Mouse (Mus musculus): ENCODE results near the gene Fbxo2.

DNA sequence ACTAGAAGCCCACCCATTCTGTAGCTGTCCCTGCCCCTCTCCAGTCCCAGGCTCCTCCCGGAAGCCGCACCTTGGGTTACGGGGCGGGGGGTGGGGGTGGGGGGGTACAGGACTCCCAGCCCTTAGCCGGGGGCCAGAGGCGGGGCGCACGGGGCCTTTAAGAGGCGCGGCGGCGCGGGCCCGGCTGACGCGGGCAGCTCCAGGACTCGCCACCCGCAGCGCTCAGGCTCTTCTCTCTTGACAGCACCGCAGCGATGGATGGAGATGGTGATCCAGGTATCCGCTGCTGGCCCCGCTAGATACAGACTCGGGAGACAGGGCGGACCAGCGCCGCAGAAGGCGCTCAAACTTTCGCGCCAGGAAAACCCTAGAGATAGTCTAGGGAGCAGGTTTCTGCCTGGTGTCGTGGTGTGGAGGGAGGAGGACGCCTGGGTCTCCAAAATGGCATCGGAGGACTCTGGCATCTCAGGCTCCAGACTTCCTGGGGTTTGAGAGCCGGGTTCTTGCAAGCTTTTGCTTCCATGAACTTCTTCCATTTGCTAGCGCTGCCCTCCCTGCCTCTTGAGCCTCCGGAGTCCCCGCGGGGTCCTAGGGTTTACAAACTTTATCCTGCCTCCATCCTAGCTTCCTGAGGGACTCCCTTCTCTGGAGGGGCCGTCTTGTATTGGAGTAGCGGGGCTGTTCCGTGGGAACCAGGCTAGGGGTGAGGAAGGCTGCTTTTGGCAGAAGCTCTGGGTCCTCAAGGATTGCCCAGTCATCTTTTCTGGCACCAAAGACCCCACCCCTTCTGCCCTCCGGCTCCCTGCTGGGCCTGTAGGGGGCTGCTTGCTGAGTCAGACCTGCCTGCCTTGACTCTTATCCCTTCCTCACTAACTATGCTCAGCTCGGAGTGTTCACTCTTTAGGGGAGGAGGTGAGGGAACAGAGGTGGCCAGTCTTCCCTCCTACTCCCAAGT, at the start of gene Fbxo2, which contains the start of gene Fbxo44:
- TF ChIP-seq POLR2A (IDR thresholded peaks at IDR 0.05; ENCODE audit: low read depth, low read length) (no peak), CTCF (IDR thresholded peaks at IDR 0.05; ENCODE audit: extremely low read depth, insufficient read length, insufficient replicate concordance, low read depth, low read length) (no peak)

Data from small intestine, adult 2 months (tissue).